Mouse (Mus musculus) hindbrain, embryonic 14.5 days (tissue): Measurements from ENCODE around the gene Calu. TPM values are rescaled to one million over a fixed set of nuclear protein-coding genes. Genes with fewer than 3 reads are reported as not detected.

ENCODE experiments used
- ATAC-seq: fragments of 200-750 bp; cut with Nextera tagmentation; 2 replicates; pipeline ENCODE4 v1.8.0; 2017; ENCODE audit warnings: moderate number of reproducible peaks, mild to moderate bottlenecking, moderate TSS enrichment, moderate library complexity; ENCODE audit not compliant: low FRiP score
- DNase-seq: peaks from one replicate; pipeline ENCODE4 v3.0.0-alpha.2; 2015; ENCODE audit warnings: low spot score
- H3K27ac ChIP-seq: fragments of 300-500 bp; sonication (generic); 2 replicates; pipeline ENCODE4 v1.5.1; 2014; ENCODE audit warnings: mild to moderate bottlenecking, moderate library complexity
- H3K27me3 ChIP-seq: fragments of 300-500 bp; sonication (generic); 2 replicates; pipeline ENCODE4 v1.6.1; 2014; ENCODE audit warnings: mild to moderate bottlenecking, low read length, mixed read lengths; ENCODE audit not compliant: control insufficient read depth, insufficient read depth
- H3K36me3 ChIP-seq: fragments of 300-500 bp; sonication (generic); replicated peaks from 2 replicates; pipeline ENCODE4 v1.6.1; 2014; ENCODE audit not compliant: control insufficient read depth, insufficient read depth
- H3K4me1 ChIP-seq: fragments of 300-500 bp; sonication (generic); replicated peaks from 2 replicates; pipeline ENCODE4 v1.6.1; 2014; ENCODE audit warnings: antibody characterized with exemption, low read length, mixed read lengths; ENCODE audit not compliant: control insufficient read depth, insufficient read depth
- H3K4me2 ChIP-seq: fragments of 300-500 bp; sonication (generic); replicated peaks from 2 replicates; pipeline ENCODE4 v1.6.1; 2014; ENCODE audit warnings: mild to moderate bottlenecking, moderate library complexity
- H3K4me3 ChIP-seq: fragments of 300-500 bp; sonication (generic); replicated peaks from 2 replicates; pipeline ENCODE4 v1.5.1; 2014; ENCODE audit warnings: mild to moderate bottlenecking, low read length
- H3K9ac ChIP-seq: fragments of 300-500 bp; sonication (generic); 2 replicates; pipeline ENCODE4 v1.6.1; 2014
- H3K9me3 ChIP-seq: fragments of 300-500 bp; sonication (generic); 2 replicates; pipeline ENCODE4 v1.6.1; 2016; ENCODE audit warnings: low read length; ENCODE audit not compliant: control insufficient read depth
- WGBS: fragments of 180-500 bp; shearing (Covaris S2); extraction: QIAGEN DNeasy Blood & Tissue Kit; methylation state at CpG from one replicate; pipeline ENCODE4 v1.1.7; 2014; 5-methylcytosine and 5-hydroxymethylcytosine counted together
- polyA plus RNA-seq: library from polyadenylated mRNA; unstranded; fragments of >200 nt; fragmentation: Nextera tagmentation; extraction: Ambion mirVana; gene quantifications from 2 replicates; pipeline ENCODE4 v1.2.1, GENCODE M21; 2014

Gene Calu
- 187 and 199 TPM in 2 replicates for polyA plus RNA-seq

- WGBS = under 1% methylated on average over 55 of the region's 55 CpGs
Measured at GRCm38 (mm10) chr6:29347665-29348370, at the start of gene Calu. Gene Calu (plus strand): TSS chr6:29348069.

GRCm38 (mm10) chr6:29299112-29299511 lies 48.8 kb upstream of the Calu start:
- WGBS = 77% methylated on average over 2 of the region's 2 CpGs
- Histone ChIP-seq H3K27me3 (no peaks in the 10 kb centered on the region), H3K4me3 (no peak overlapping the region), H3K27ac (no peak overlapping the region), H3K4me2 (no peak overlapping the region), H3K9ac (no peak overlapping the region), H3K4me1 (no peaks in the 10 kb centered on the region), H3K9me3 (no peaks in the 10 kb centered on the region), H3K36me3 (no peaks in the 10 kb centered on the region)
- no peak for ATAC-seq
- no peak for DNase-seq

More at GRCm38 (mm10) chr6:29347665-29348370, at the start of gene Calu:
- Histone ChIP-seq H3K4me1 (peaks cover 13% of the 10 kb centered on the region), H3K4me3 (peak within 1 kb of the TSS; percentile 98), H3K27ac (peak within 1 kb of the TSS; percentile 89), H3K27me3 (no peaks in the 10 kb centered on the region), H3K9me3 (no peaks in the 10 kb centered on the region), H3K9ac (peak within 1 kb of the TSS; percentile 87), H3K4me2 (peak within 1 kb of the TSS; percentile 79), H3K36me3 (no peaks in the 10 kb centered on the region)
- DNase-seq (peak; percentile 99), ATAC-seq (peak; percentile 99)

GRCm38 (mm10) chr6:29303251-29303650 lies 44.6 kb upstream of the Calu start:
- no peak overlapping the region for H3K4me2 ChIP-seq
- no peak for DNase-seq
- no peaks in the 10 kb centered on the region for H3K4me1 ChIP-seq
- ATAC-seq = no peak
- no peaks in the 10 kb centered on the region for H3K36me3 ChIP-seq
- no peak overlapping the region for H3K4me3 ChIP-seq
- no peaks in the 10 kb centered on the region for H3K9me3 ChIP-seq
- H3K9ac ChIP-seq = no peak overlapping the region
- H3K27ac ChIP-seq = no peak overlapping the region
- H3K27me3 ChIP-seq = no peaks in the 10 kb centered on the region

- WGBS = 43% methylated on average over 5 of the region's 5 CpGs
- Histone ChIP-seq H3K9me3 (no peaks in the 10 kb centered on the region), H3K4me2 (no peak overlapping the region), H3K4me3 (no peak overlapping the region), H3K27me3 (no peaks in the 10 kb centered on the region), H3K27ac (no peak overlapping the region), H3K4me1 (no peaks in the 10 kb centered on the region), H3K36me3 (no peaks in the 10 kb centered on the region), H3K9ac (no peak overlapping the region)
- DNase-seq (no peak), ATAC-seq (no peak)
Measured at GRCm38 (mm10) chr6:29303726-29304125, 44.1 kb upstream of the Calu start.

DNA sequence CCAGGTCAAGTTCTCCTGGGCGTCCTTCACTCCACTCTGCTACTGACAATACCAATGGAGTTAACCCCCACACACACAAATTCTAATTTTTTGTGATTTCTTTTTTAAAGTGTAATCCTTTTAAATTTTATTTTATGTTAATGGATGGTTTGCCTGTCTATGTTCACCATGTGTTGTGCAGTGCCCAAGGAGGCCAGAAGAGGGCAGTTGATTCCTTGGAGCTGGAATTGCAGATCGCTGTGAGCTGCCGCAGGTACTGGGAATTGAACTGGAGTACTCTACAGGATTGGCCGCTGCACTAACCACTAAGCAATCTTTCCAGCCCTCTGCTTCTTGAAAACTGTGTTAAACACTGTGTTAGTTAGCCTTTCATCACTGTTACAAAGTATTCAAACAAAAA lies 42.4 kb upstream of the Calu start:
- Histone ChIP-seq H3K27ac (no peak overlapping the region), H3K9me3 (no peaks in the 10 kb centered on the region), H3K36me3 (no peaks in the 10 kb centered on the region), H3K27me3 (no peaks in the 10 kb centered on the region), H3K4me1 (no peaks in the 10 kb centered on the region), H3K4me3 (no peak overlapping the region), H3K4me2 (no peak overlapping the region), H3K9ac (no peak overlapping the region)
- no peak for DNase-seq
- no peak for ATAC-seq
- WGBS = 93% methylated on average over 4 of the region's 4 CpGs

DNA sequence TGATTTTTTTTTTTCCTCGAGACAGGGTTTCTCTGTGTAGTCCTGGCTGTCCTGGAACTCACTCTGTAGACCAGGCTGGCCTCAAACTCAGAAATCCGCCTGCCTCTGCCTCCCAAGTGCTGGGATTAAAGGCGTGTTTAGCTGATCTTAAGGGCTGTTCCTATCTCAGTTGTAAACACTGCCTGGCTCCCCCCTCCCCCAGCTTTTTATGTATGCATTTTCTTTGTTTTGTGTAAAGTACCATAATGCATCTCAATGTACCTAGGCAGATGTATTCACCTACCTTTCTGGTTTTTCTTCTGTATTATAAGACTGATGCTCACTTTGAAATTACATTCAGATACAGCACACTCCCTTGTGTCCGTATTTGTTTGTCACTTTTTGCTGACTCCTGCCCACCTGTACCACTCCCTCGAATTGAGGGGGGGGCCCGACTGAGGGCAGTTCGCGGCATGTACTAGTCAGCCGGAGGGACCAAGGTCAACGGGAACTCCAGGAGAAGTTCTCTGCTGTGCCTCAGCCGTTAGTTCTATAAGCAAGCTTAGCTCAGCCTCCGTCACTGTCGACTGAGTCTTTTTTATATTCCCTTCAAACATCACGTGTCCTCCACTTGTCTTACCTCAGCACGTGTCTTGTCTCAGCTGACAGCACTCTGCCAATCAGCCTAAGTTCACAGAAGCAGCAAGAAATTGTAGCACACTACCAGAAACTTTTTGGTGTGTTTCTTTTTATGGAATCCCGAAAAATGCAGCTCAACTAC lies 38.8 kb upstream of the Calu start:
- Histone ChIP-seq H3K4me1 (no peaks in the 10 kb centered on the region), H3K4me3 (no peak overlapping the region), H3K9me3 (no peaks in the 10 kb centered on the region), H3K27me3 (no peaks in the 10 kb centered on the region), H3K4me2 (no peak overlapping the region), H3K27ac (no peak overlapping the region), H3K36me3 (no peaks in the 10 kb centered on the region), H3K9ac (no peak overlapping the region)
- WGBS = 85% methylated on average over 16 of the region's 16 CpGs
- ATAC-seq (no peak), DNase-seq (no peak)

DNA sequence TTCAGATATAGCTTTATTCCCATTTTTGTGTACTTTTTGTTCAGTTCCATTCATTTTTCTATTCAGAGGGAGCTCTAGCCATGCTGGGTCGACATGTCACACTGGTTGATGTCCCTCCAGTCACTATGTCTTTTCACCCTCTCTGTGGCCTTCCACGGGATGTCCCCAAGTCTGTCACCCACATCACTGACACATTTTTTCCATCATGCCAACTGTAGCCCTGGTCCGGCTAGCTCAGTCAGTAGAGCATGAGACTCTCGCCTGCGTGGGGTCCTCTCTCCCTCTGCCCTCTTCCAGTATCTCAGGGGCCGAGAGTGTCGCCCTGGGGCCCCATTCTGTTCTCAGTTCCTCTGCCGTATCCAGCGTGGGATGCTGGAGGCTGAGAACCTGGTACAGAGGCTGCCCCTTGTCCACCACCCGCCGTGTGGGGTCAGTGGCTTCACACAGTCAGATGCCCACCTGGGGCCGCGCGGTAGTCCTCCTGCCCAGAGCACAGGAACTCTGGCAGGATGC lies 34.1 kb upstream of the Calu start:
- H3K9me3 ChIP-seq = no peaks in the 10 kb centered on the region
- no peak overlapping the region for H3K4me3 ChIP-seq
- no peaks in the 10 kb centered on the region for H3K36me3 ChIP-seq
- no peak overlapping the region for H3K4me2 ChIP-seq
- 68% methylated on average over 14 of the region's 14 CpGs for WGBS
- no peak overlapping the region for H3K9ac ChIP-seq
- no peaks in the 10 kb centered on the region for H3K27me3 ChIP-seq
- H3K27ac ChIP-seq = no peak overlapping the region
- H3K4me1 ChIP-seq = no peaks in the 10 kb centered on the region
- no peak for ATAC-seq
- DNase-seq = no peak

DNA sequence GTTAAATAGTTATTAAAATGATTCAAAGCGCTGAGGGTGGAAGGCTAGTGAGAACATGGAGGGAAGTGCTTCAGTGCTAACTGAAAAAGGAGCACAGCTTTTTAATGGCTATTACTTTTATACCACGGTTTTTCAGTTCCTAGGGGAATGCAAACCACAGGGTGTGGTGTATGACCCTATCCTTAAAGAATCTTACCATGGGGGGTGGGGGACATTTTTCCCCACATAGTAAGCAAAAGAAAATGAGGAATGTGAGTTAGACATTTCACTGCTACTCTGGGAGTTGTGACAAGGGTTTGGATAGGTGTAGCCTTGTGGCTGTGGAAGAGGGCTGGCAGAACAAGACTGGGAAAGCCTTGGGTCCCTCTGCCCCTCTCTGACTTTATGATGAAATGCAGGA lies 30.6 kb upstream of the Calu start:
- 78% methylated on average over 2 of the region's 2 CpGs for WGBS
- H3K36me3 ChIP-seq = no peaks in the 10 kb centered on the region
- no peak overlapping the region for H3K4me3 ChIP-seq
- H3K27ac ChIP-seq = no peak overlapping the region
- no peak for ATAC-seq
- H3K4me1 ChIP-seq = no peaks in the 10 kb centered on the region
- no peak overlapping the region for H3K4me2 ChIP-seq
- no peak for DNase-seq
- H3K9me3 ChIP-seq = no peaks in the 10 kb centered on the region
- H3K9ac ChIP-seq = no peak overlapping the region
- H3K27me3 ChIP-seq = no peaks in the 10 kb centered on the region

DNA sequence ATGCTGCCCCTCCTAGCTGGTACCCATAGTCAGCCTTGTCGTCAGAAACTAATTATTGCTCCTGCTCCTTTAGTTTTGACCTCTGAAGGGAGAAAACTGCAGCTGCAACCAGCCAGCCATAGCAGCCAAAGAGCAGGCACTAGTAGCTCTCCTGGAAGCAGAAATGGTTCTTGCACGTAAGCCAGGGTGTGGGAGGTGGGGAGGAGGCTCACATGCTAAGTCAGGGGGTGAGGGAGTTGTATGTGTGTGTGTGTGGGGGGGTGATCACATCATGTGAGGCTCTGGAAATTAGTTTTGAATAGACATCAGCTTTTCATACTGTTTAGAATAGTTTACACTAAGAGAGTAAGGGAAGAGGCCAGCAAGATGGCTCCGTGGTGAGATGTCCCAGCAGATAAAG lies 29.9 kb upstream of the Calu start:
- no peaks in the 10 kb centered on the region for H3K9me3 ChIP-seq
- no peaks in the 10 kb centered on the region for H3K27me3 ChIP-seq
- no peak overlapping the region for H3K9ac ChIP-seq
- H3K4me3 ChIP-seq = no peak overlapping the region
- DNase-seq = no peak
- no peak for ATAC-seq
- H3K4me2 ChIP-seq = no peak overlapping the region
- H3K36me3 ChIP-seq = no peaks in the 10 kb centered on the region
- 75% methylated on average over 3 of the region's 3 CpGs for WGBS
- H3K27ac ChIP-seq = no peak overlapping the region
- H3K4me1 ChIP-seq = no peaks in the 10 kb centered on the region
